Mouse (Mus musculus): ENCODE results near the gene Prss27.

GRCm38 (mm10) chr17:24005049-24005448 lies 32.9 kb upstream of the Prss27 start:
- no peak for TF ChIP-seq CTCF (conservative IDR thresholded peaks at IDR 0.05; ENCODE audit: low read length)
- no peak for TF ChIP-seq POU5F1 (IDR thresholded peaks at IDR 0.05; ENCODE audit: borderline replicate concordance, low read length)

Measured in E14TG2a.4 (cell line).